Mouse (Mus musculus): Measurements from ENCODE around the gene Clca4a.
"Not testable (repeated sequence)": the region's sequence is repeated elsewhere in the genome, so short reads cannot be mapped to it uniquely, and the experiment has no call there.

Clca4a gene

DNA sequence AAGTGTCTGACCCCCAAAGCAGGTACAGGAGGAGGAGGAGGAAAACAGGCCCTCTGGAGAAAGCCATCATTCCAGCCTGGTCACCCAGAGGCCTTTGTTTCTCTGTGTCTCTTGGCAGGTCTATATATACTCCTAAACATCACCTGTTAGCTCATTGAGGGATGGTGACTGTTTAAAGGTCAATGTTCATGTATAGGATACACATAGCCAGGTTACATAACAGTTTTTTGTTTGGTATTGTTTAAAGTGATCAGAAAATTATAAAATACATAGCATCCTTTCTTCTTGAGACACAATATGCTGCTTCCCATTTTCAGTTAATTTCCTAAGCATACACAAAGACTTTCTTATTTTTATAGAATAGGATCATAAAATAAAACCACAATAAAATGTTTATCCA lies at the start of gene Clca4a:
TSS of gene Clca4a (minus strand) at position 101 of the 400 bp plus-strand sequence.
- DNase-seq (ENCODE audit: low spot score in 2 of 2), result no peak

DNA sequence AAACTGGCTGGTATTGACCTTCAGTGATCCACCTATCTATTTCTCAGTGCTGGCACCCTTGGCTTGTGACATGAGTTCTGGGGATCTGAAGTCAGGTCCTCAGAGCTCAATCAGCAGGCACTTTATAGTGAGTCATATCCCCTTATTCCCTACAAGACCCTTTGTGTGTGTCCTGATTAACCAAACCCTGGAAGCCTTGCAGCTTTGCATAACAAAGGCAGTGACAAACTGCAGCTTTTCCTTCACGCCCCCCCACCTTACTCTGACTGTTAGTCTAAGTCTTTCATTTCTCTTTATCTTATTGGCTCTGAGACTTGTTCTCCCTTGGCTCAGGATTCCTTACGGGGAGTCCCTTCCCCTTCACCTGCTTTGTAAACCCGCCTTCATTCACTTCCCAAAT lies 43.0 kb upstream of the Clca4a start:
- DNase-seq (ENCODE audit: low spot score in 2 of 2), result no peak

DNA sequence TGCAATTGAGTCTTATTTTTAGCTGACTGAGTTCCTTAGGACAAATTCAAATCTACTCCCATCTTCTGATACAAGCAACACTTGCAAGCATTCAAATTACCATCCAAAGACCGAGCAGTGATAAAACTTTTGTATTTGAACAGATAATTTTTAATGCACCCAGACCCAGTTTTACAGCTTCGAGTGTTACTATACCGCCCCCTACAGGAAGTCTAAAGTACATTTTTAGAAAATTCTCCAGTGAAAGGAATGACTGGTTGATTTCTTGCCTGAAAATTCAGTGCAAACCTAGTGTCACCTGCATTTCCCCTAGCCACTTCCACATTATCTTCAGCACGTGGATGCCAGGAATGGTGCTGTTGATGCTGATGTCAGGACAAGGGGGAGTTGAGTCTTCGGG lies 29.6 kb upstream of the Clca4a start:
- DNase-seq (ENCODE audit: low spot score in 2 of 2), result no peak

DNA sequence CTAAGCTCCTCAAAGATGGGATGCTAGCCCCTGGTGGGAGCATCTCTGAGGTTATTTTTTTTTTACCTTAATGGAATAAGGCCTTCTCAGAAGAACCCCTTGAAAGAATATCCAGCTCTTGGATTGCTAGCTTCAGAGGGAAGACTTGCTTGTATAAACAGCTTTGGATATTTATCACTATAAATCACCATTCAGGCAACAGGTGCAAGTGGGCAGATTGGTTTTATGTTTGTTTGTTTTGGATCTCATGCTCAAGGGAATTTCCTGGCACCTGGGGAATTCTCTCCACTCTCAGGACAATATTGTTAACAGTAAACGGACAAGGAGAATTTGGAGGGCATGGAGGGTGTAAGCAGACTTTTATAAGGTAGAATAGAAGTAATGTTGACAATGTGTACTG lies 26.1 kb upstream of the Clca4a start:
- no peak for DNase-seq (ENCODE audit: low spot score in 2 of 2)

DNA sequence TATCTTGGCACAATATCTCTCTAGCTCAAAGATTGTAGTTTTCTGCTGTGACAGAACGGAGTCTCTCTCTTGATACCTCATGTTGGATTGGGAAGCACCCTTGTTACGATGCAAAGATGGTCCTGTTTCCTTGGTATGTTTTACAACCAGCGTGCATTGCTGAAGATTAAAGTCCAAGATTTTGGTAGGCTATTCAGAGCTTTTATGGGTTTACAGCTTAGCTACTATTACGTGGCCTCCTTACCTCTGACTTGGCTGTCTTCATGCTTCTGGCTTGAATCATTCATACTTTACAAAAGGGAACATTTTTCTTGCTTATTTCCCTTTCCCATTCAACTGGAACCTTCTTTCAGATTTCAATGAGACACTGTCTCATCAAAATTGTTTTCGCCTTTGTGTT lies 18.2 kb upstream of the Clca4a start:
- no peak for DNase-seq (ENCODE audit: low spot score in 2 of 2)

DNA sequence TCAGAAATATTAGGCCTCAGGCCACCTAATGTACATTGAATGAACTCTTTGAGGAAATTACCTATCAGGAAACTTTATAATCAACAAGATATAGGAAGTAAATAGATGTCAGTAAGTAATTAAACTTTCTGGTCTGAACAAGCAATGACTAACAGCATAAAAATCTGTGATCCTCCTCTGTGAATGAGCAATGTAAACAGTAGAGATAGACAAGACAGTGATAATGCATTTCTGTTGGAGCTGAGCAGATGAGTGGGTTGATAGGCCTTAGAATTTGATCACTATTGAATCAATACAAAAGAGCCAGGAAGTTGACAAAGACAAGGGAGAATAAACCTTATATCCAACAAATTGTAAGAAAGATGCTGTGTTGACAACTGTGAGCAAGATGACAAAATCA lies 17.8 kb upstream of the Clca4a start:
- no peak for DNase-seq (ENCODE audit: low spot score in 2 of 2)

DNA sequence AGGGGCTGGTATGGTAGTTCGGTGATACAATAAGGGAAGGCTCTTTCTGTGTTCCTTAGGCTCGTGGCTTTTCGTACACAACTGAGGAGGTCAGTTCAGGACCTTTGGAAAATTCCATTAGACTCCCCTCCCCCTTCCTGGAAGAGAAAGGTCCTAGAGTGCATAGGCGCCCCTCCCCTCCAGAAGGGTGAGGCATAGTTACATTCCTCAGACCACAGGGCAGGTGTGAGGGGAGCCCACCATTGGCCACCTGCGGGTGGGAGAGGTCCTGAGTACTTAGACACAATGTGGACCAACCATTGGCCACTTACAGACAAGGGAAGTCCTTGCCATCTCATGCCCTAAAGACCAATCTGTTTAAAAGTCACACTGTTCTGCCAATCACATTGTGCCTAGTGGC lies 11.0 kb upstream of the Clca4a start:
- DNase-seq (ENCODE audit: low spot score in 2 of 2), result no peak

DNA sequence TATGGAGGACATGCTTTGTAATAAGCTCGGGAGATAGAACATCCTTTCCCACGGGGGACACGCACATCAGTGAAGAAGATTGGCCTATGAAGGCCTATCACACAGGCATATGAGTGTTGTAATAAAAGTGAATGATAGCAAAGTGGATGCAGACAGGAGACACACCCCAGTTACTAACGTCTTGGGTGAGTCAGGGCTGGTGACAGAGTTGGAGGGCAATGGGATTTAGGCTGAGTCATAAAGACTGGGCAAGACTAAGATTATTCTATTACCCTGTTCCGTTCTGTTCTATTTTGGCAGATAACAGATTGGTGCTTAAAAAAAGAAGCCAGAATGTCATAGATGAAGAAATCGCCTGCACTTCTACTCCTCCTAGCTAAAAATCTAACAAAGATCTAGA lies 5.7 kb upstream of the Clca4a start:
- DNase-seq (ENCODE audit: low spot score in 2 of 2), result no peak

DNA sequence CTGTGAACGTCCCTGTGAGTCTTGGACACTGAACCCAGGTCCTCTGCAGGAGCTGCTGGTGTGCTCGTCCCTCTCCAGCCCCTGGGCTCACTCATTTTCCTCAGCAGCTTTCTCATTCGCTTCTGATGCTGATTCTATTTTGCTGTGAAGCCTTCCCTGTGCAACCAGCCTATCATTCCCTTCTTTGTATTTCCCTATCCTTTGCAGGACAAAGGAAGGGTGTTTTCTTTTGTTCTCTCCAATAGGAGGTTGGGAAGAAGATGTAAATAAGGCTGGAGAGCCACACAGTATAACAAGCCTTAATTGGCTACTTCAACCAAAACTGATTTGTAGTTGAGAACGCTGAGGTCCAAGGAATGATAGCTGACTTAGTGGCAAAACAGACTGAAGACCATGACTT lies 2.8 kb upstream of the Clca4a start:
- DNase-seq (ENCODE audit: low spot score in 2 of 2), result no peak

DNA sequence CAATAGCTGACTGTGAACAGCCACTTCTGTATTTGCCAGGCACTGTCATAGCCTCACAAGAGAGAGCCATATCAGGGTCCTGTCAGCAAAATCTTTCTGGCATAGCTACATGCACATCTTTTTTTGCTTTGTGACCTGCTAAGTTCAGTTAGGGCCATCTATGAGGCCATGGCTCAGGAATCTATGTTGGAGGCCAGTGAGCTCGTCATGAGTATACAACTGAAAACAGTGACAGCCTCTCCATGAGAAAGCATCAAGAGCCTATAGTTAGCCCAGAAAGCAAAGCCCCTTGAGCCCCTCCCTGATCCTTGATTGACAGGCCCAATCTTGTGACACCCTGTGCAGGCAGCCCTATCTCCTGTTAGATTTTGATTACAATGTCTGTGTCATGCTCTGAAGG lies 1.2 kb upstream of the Clca4a start:
- no peak for DNase-seq (ENCODE audit: low spot score in 2 of 2)

DNA sequence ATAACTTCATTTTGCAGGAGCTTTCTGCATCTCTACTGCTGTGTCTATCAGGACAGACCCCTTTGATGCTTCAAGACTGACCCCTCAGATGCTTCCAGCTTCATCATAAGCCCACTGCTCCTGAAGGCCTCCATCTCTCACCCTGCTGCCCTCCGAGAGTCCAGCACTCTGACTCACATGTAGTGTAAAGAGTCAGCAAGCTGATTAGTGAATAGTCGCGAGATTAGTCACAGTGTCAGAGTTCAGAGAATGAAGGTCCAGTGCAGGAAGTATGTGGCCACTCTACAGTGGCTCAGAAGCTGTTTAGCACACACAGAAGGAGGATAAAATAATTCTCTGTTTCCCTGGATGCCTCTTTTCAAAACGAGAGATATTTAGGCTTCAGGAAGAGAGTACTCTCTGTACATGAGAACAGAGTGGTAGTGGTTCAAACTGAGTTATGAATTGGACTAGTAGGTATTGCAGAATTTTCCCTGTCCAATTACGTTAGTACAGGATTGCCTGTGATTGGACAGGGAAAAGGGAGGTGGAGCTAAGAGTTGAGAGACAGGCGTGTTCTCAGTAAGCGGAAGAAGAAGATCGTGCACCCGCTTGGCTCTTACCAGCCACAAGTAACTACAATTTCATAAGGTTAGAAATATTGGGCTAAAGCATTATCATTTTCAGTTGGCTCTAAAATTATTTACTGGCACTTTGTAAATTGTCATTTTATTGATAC lies 3.1 kb downstream of the Clca4a start:
- DNase-seq (ENCODE audit: low spot score in 2 of 2), result no peak

DNA sequence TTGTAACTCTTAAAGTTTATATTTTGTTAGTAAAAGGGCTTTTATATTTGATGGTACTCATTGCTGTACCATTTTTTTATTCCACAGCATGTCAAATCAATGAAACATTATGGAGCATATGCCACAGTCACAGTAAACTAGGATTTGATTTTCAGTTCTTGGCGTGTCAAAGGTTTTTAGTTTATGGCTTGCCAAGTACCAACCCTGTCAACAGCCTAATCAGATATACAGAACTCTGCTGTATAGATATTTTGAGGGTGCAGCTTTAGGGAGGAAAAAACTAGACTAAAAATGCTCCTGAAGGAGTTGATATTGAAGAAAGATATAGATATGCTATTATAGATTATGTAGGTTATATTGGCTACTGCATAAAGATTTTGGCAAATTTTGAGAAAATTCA lies 5.1 kb downstream of the Clca4a start:
- no peak for DNase-seq (ENCODE audit: low spot score in 2 of 2)

DNA sequence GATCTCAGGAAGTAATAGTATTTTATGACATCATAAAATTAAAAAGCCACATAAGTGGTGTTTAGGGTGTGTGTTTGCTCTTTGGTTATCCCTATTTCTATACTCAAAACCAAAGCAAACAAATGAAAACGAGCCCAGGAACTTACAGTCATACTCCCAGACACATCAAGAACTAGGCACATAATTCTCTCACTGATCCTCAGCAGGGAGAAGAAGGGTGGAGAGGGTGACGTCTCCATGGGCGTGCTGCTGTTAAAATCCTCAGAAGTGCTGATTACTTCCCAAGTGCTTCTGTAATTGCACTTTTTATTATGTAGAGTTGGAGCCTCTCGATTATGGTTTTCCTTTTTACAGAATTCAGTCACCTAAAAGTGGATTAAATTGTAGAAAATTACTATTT lies 8.8 kb downstream of the Clca4a start:
- DNase-seq (ENCODE audit: low spot score in 2 of 2), result no peak

DNA sequence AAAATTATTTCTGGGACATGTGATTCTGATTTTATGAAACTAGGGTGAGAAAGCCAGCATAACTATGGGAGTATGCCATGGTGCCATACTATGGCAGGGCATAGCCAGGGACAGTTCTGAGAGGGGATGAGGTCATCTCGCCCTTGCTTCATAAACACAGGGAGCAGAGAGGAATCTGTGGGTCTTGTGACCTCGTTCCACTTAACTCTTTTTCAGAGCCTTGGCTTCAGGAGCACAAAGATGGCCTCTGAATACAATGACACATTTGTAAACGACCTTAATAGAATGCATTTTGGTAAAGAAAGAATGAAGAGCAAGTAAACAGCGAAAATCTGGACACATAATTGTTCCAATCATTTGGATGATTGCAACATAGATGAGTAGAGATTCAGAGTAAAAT lies 24.0 kb downstream of the Clca4a start:
- DNase-seq (ENCODE audit: low spot score in 2 of 2), result no peak

DNA sequence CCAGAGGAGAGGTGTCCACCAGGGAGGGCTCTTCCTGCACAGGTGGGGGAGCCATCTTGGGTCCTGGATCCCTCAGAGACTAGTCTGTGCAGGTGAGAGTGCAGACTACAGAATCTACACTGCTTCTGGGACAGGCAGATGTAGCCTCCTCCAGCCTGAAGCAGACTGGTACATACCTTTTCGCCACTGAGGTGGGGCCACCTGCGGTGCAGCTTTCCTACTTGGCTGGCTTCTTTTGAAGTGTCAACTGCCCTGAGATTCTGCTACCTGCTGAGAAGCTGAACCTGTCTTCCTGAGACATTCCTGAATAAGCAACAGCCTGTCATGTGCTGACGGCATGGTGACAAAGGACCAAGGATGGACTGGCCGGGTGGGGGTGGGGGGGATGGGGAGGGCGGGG lies 27.5 kb downstream of the Clca4a start:
- DNase-seq (ENCODE audit: low spot score in 2 of 2), result not testable (repeated sequence)

DNA sequence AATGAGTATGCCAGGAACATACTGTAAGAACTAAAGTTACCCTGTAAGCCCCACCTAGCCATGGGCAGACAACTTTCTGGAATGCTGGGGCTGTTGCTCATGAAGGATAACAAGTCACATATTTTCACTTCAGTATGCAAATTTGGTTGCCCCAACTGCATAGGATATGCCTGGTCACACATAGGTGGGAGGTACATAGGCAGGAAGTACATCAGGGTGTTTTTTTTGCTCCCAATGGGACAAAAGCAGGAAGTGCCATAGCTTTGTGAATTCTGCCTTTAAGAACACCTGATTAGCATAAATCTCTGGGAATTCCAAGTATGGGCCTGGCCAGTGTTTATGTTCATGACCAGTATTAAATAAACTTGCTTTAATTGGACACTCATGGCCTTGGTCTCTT lies 41.2 kb downstream of the Clca4a start:
- DNase-seq (ENCODE audit: low spot score in 2 of 2), result not testable (repeated sequence)

DNA sequence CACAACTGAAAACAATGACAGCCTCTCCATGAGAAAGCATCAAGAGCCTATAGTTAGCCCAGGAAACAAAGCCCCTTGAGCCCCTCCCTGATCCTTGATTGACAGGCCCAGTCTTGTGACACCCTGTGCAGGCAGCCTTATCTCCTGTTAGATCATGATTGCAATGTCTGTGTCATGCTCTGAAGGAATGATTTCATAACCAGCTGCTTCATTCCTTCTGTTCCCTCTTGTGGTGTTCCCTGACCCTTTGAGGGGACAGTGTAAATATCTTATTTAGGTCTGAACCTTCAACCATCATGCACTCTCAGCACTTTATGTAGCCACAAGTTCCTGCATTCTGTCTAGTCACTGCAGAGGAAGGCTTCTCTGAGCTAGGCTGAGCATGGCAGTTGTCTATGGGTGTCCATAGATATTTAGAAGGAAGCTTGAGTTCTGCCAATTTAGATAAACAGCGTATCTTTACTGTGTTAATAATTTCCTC lies 41.8 kb downstream of the Clca4a start:
- no peak for DNase-seq (ENCODE audit: low spot score in 2 of 2)

DNA sequence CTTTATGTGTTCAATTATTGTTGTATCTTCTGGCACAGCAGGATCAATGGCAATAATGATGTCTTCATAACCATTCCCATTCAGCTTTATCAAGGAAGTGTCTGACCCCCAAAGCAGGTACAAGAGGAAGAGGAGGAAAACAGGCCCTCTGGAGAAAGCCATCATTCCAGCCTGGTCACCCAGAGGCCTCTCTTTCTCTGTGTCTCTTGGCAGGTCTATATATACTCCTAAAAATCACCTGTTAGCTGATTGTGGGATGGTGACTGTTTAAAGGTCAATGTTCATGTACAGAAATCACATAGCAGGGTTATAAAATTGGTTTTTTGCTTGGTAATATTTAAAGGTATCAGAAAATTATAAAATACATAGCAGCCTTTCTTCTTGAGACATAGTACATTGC lies 42.5 kb downstream of the Clca4a start, which contains the start of gene Clca4b:
TSS of gene Clca4b (minus strand) at position 195 of the 400 bp plus-strand sequence.
- no peak for DNase-seq (ENCODE audit: low spot score in 2 of 2)

DNA sequence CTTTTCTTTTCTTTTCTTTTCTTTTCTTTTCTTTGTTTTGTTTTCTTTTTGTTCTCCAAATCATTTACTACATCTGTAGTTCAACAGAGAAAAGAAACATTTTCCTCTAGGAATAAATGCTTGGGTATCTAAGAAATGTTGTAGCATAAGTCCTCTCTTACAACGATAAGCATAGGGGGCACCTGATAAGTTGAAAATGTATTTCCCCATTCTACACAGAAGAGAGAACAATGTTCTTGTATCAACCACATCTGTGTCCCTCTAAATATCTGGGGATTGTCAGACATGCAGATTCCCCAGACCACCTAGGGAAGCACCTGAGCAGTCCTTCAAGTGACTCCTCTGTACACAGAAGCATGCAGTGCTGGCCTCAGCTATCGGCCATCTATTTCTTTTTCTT lies 60.8 kb downstream of the Clca4a start:
- DNase-seq (ENCODE audit: low spot score in 2 of 2), result no peak

All from right cerebral cortex, postnatal 10 days (tissue).